Mouse (Mus musculus) myocyte (in vitro differentiated cells): ENCODE results near the gene Map2k3.

Experiments
- POLR2A ChIP-seq: IDR thresholded peaks from one replicate; pipeline ENCODE4 v1.6.1; 2011; ENCODE audit warnings: low read depth, mild to moderate bottlenecking, control low read depth, moderate library complexity; ENCODE audit not compliant: insufficient read length
- USF1 ChIP-seq: IDR thresholded peaks from one replicate; pipeline ENCODE4 v1.6.1; 2011; ENCODE audit warnings: low read depth, mild to moderate bottlenecking, control low read depth, moderate library complexity

- no peak for TF ChIP-seq USF1
- no peak for TF ChIP-seq POLR2A
Observed at GRCm38 (mm10) chr11:60955621-60956383, 24.0 kb downstream of the Map2k3 start.
